Mouse (Mus musculus) limb, embryonic 11.5 days (tissue): ENCODE measurements at regions not wholly inside any gene's neighbourhood (a gene's known extent, or its start where the extent isn't known, plus 50 kb on each side); places are given as distances from the start of the nearest gene placed in this dataset.

Source experiments
- ATAC-seq: fragments of 200-750 bp; cut with Nextera tagmentation; 2 replicates; pipeline ENCODE4 v1.8.0; 2017; ENCODE audit warnings: low read depth; ENCODE audit not compliant: insufficient number of reproducible peaks, low FRiP score, low TSS enrichment
- DNase-seq: peaks from one replicate; pipeline ENCODE4 v3.0.0-alpha.2; 2015; ENCODE audit warnings: low spot score
- H3K27ac ChIP-seq: fragments of 300-500 bp; sonication (generic); replicated peaks from 2 replicates; pipeline ENCODE4 v1.5.1; 2014; ENCODE audit warnings: low read depth, mild to moderate bottlenecking, low read length
- H3K27me3 ChIP-seq: fragments of 300-500 bp; sonication (generic); 2 replicates; pipeline ENCODE4 v1.6.1; 2014; ENCODE audit warnings: mild to moderate bottlenecking, low read length, mixed read lengths; ENCODE audit not compliant: control insufficient read depth, insufficient read depth
- H3K36me3 ChIP-seq: fragments of 300-500 bp; sonication (generic); 2 replicates; pipeline ENCODE4 v1.6.1; 2014; ENCODE audit warnings: mild to moderate bottlenecking, low read length, moderate library complexity, mixed read lengths; ENCODE audit not compliant: control insufficient read depth, insufficient read depth
- H3K4me1 ChIP-seq: fragments of 300-500 bp; sonication (generic); 2 replicates; pipeline ENCODE4 v1.6.1; 2014; ENCODE audit warnings: low read length, mixed read lengths; ENCODE audit not compliant: control insufficient read depth, insufficient read depth
- H3K4me2 ChIP-seq: fragments of 300-500 bp; sonication (generic); 2 replicates; pipeline ENCODE4 v1.6.1; 2014; ENCODE audit warnings: low read depth, mild to moderate bottlenecking, moderate library complexity; ENCODE audit not compliant: severe bottlenecking
- H3K4me3 ChIP-seq: fragments of 300-500 bp; sonication (generic); 2 replicates; pipeline ENCODE4 v1.5.1; 2014; ENCODE audit warnings: low read depth, low read length
- H3K9ac ChIP-seq: fragments of 300-500 bp; sonication (generic); 2 replicates; pipeline ENCODE4 v1.6.1; 2014; ENCODE audit warnings: mild to moderate bottlenecking, low read length
- H3K9me3 ChIP-seq: fragments of 300-500 bp; sonication (generic); 2 replicates; pipeline ENCODE4 v1.6.1; 2016; ENCODE audit warnings: low read length; ENCODE audit not compliant: control insufficient read depth
- WGBS: fragments of 180-500 bp; shearing (Covaris S2); extraction: QIAGEN DNeasy Blood & Tissue Kit; methylation state at CpG from one replicate; pipeline ENCODE4 v1.1.7; 2014; 5-methylcytosine and 5-hydroxymethylcytosine counted together

DNA sequence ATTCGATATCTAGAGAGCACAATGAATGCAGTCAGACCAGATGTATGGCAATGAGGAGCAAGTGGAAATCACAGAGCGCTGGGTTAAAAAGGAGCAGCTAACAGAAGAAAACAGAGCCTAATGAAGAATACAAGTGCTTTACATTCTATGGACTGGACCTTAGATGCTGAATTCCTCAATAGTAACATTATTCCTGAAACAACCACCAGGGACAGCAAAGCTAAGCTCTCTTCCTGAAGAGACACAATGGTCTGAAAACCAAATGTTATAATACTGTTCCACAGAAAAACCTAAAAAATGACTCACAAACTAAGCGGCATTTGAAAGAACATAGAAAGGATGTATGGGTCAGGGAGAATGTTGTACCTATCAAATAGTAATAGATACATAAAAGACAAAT lies 430.1 kb downstream of the Mdfic start:
- WGBS, result 87% methylated on average over 3 of the region's 3 CpGs
- Histone ChIP-seq H3K27ac (no peak overlapping the region), H3K9ac (no peak overlapping the region), H3K4me3 (no peak overlapping the region), H3K4me2 (no peak overlapping the region), H3K36me3 (no peaks in the 10 kb centered on the region), H3K4me1 (peaks cover 3% of the 10 kb centered on the region; the same call in 1 of the 2 replicates), H3K27me3 (no peaks in the 10 kb centered on the region), H3K9me3 (no peaks in the 10 kb centered on the region)
- DNase-seq (no peak), ATAC-seq (no peak)

DNA sequence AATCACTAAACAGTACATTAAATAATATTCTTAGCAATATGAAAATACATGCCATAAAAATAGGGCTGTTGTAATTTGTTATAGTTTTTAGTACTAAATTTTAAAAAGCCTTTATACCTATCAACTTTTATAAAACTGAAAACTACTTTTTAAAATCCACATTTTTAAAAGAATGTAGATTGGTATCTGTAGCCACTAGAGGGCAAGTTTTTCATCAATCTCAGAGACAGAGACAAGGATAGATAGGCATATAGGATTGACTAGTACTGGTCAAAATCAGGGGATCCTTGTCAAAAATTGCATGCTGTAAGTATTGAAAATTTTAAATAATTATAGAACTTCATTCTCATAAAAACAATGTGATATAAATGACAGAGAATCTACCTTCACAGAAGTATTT lies 431.0 kb downstream of the Mdfic start:
- Histone ChIP-seq H3K36me3 (no peaks in the 10 kb centered on the region), H3K9me3 (no peaks in the 10 kb centered on the region), H3K4me3 (no peak overlapping the region), H3K9ac (no peak overlapping the region), H3K4me1 (peaks cover 3% of the 10 kb centered on the region; the same call in 1 of the 2 replicates), H3K4me2 (no peak overlapping the region), H3K27me3 (no peaks in the 10 kb centered on the region), H3K27ac (no peak overlapping the region)
- no peak for DNase-seq
- ATAC-seq, result no peak

DNA sequence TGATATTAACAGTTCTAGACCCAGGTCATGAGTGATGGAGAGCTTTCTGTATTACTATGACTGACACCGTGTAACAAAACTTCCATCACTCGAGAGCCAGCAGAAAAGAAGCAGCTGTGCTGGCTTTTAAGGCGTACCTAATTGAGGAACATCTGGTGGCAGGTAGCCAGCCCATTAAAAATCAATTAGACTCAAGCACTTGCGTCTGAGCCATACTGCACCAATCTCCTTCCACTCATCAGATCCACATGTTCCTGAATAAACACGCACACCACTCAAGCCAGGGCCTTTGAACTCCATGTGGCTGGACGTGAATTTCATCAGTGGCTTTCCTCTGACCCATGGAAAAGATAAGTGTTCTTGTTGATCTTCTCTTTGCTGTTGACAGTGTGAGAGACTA lies 432.2 kb downstream of the Mdfic start:
- 4% methylated on average over 6 of the region's 6 CpGs for WGBS

DNA sequence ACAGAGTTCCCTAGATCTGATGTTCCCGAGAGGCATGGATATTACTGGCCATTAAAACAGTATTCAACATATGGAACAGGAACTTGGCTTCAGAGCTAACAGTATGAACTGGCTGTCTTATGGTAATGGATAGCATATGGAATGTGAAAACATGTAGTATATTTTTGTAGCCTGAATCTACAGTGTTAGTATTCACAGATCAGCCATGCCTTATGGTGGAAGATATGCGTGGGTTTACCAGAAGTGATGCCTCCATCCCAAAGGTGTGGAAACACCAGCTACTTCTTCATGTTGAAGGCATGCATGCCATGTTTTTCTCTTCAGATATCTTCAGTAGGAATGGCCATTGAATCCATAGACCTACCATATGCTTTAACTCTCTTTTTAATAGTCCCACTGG lies 444.6 kb downstream of the Mdfic start:
- no peaks in the 10 kb centered on the region for H3K9me3 ChIP-seq
- no peaks in the 10 kb centered on the region for H3K4me1 ChIP-seq
- H3K36me3 ChIP-seq, result no peaks in the 10 kb centered on the region
- WGBS, result 93% methylated on average over 2 of the region's 2 CpGs
- DNase-seq (no peak), ATAC-seq (no peak)
- no peak overlapping the region for H3K27ac ChIP-seq
- no peak overlapping the region for H3K9ac ChIP-seq
- H3K4me3 ChIP-seq, result no peak overlapping the region
- no peak overlapping the region for H3K4me2 ChIP-seq
- no peaks in the 10 kb centered on the region for H3K27me3 ChIP-seq

More for the DNA sequence above, 432.2 kb downstream of the Mdfic start:
- Histone ChIP-seq H3K27ac (no peak overlapping the region), H3K4me3 (no peak overlapping the region), H3K9me3 (no peaks in the 10 kb centered on the region), H3K4me1 (peaks cover 3% of the 10 kb centered on the region; the same call in 1 of the 2 replicates), H3K27me3 (no peaks in the 10 kb centered on the region), H3K4me2 (no peak overlapping the region), H3K36me3 (no peaks in the 10 kb centered on the region), H3K9ac (no peak overlapping the region)
- ATAC-seq (no peak), DNase-seq (peak; percentile 65)

- no peak overlapping the region for H3K9ac ChIP-seq
- WGBS, result 95% methylated on average over 3 of the region's 3 CpGs
- no peaks in the 10 kb centered on the region for H3K36me3 ChIP-seq
- H3K4me3 ChIP-seq, result no peak overlapping the region
- no peak for DNase-seq
- ATAC-seq, result no peak
- no peaks in the 10 kb centered on the region for H3K4me1 ChIP-seq
- no peaks in the 10 kb centered on the region for H3K27me3 ChIP-seq
- H3K4me2 ChIP-seq, result no peak overlapping the region
- no peak overlapping the region for H3K27ac ChIP-seq
- no peaks in the 10 kb centered on the region for H3K9me3 ChIP-seq
Observed at GRCm38 (mm10) chr6:16171871-16172270, 451.4 kb downstream of the Mdfic start.

DNA sequence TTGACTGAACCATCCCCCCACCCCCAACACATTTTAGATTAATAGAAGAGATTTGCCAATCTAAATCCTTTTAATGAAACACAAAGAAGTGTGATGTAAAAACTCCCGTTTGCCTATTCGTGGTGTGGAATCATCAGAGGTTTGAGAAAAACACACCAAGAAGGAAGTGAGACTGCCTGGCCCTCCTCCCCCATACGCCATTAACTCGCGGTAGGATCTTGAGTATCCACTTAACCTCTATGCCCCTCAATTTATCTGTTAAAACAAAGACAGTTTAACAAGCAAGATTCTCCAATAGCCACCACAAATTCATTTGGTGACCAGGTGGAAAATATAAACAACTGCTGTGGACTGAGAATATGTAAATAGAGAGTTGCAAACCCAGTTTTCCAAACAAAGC lies 456.9 kb downstream of the Mdfic start:
- Histone ChIP-seq H3K36me3 (no peaks in the 10 kb centered on the region), H3K4me1 (no peaks in the 10 kb centered on the region), H3K4me2 (no peak overlapping the region), H3K4me3 (no peak overlapping the region), H3K9me3 (no peaks in the 10 kb centered on the region), H3K27ac (no peak overlapping the region), H3K9ac (no peak overlapping the region), H3K27me3 (no peaks in the 10 kb centered on the region)
- DNase-seq (no peak), ATAC-seq (no peak)
- 19% methylated on average over 5 of the region's 5 CpGs for WGBS

GRCm38 (mm10) chr6:16187983-16188550 lies 467.6 kb downstream of the Mdfic start:
- 63% methylated on average over 4 of the region's 4 CpGs for WGBS
- ATAC-seq (no peak), DNase-seq (no peak)
- Histone ChIP-seq H3K4me3 (no peak overlapping the region), H3K9ac (no peak overlapping the region), H3K36me3 (no peaks in the 10 kb centered on the region), H3K27me3 (no peaks in the 10 kb centered on the region), H3K4me2 (no peak overlapping the region), H3K27ac (no peak overlapping the region), H3K9me3 (no peaks in the 10 kb centered on the region), H3K4me1 (no peaks in the 10 kb centered on the region)

DNA sequence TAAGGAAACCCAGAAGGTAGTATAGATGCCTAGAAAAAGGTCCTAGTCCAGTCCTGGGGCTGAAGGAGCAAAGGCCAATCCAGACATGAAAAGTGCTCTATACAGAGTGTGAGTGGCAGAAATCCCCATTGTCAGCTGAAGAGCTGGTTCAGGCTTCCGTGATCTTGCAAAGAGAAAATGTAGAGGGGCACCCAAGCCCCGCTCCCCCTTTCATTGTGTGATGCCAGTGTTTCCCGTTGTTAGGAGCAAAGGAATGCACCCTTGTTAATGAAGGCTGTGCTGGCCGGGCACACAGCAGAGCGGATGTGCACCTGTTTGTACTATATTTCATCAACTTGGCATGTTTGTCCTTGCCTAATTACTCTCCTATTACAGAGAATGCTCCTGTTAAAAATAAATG lies 492.5 kb downstream of the Mdfic start:
- no peak overlapping the region for H3K9ac ChIP-seq
- WGBS, result 57% methylated on average over 5 of the region's 5 CpGs
- no peaks in the 10 kb centered on the region for H3K4me1 ChIP-seq
- H3K4me3 ChIP-seq, result no peak overlapping the region
- no peak overlapping the region for H3K27ac ChIP-seq
- H3K27me3 ChIP-seq, result no peaks in the 10 kb centered on the region
- no peak overlapping the region for H3K4me2 ChIP-seq
- no peaks in the 10 kb centered on the region for H3K36me3 ChIP-seq
- DNase-seq (no peak), ATAC-seq (no peak)
- H3K9me3 ChIP-seq, result no peaks in the 10 kb centered on the region

GRCm38 (mm10) chr6:16213635-16214034 lies 493.2 kb downstream of the Mdfic start:
- ATAC-seq (no peak), DNase-seq (no peak)
- Histone ChIP-seq H3K27ac (no peak overlapping the region), H3K9ac (no peak overlapping the region), H3K9me3 (no peaks in the 10 kb centered on the region), H3K4me1 (no peaks in the 10 kb centered on the region), H3K4me2 (no peak overlapping the region), H3K27me3 (no peaks in the 10 kb centered on the region), H3K4me3 (no peak overlapping the region), H3K36me3 (no peaks in the 10 kb centered on the region)
- 57% methylated on average over 4 of the region's 4 CpGs for WGBS
